Mouse (Mus musculus) liver, embryonic 14.5 days (tissue): Measurements from ENCODE around the gene Bmi1. TPM values are rescaled to one million over a fixed set of nuclear protein-coding genes. Genes with fewer than 3 reads are reported as not detected.

Source experiments
- ATAC-seq: fragments of 200-750 bp; cut with Nextera tagmentation; 2 replicates; pipeline ENCODE4 v1.8.0; 2017; ENCODE audit warnings: moderate number of reproducible peaks, mild to moderate bottlenecking, moderate library complexity; ENCODE audit not compliant: insufficient read depth
- DNase-seq, 3 experiments: peaks; one replicate each; pipeline ENCODE4 v3.0.0-alpha.2; 2012 to 2013; ENCODE audit warnings: low read depth in 3 of 3, low spot score in 3 of 3
- H3K27ac ChIP-seq: fragments of 300-500 bp; sonication (generic); 2 replicates; pipeline ENCODE4 v1.5.1; 2014; ENCODE audit warnings: moderate library complexity, mild to moderate bottlenecking, control low read depth, inconsistent platforms
- H3K27me3 ChIP-seq: fragments of 300-500 bp; sonication (generic); 2 replicates; pipeline ENCODE4 v1.6.1; 2014; ENCODE audit warnings: mild to moderate bottlenecking, low read length, moderate library complexity; ENCODE audit not compliant: control insufficient read depth, insufficient read depth
- H3K36me3 ChIP-seq: fragments of 300-500 bp; sonication (generic); replicated peaks from 2 replicates; pipeline ENCODE4 v1.6.1; 2014; ENCODE audit warnings: low read depth; ENCODE audit not compliant: control insufficient read depth, insufficient read depth
- H3K4me1 ChIP-seq, 2 experiments: fragments of 200-500 bp in 1 of 2; fragments of 300-500 bp in 1 of 2; sonication (generic) in 1 of 2; replicated peaks; 2 replicates each; pipeline ENCODE4 v1.6.1; 2012 to 2014; ENCODE audit warnings: antibody characterized with exemption in 1 of 2, inconsistent platforms in 1 of 2, low read length in 1 of 2; ENCODE audit not compliant: control insufficient read depth in 2 of 2, insufficient read depth in 2 of 2
- H3K4me2 ChIP-seq: fragments of 300-500 bp; sonication (generic); 2 replicates; pipeline ENCODE4 v1.6.1; 2014; ENCODE audit warnings: low read depth, mild to moderate bottlenecking, control low read depth, moderate library complexity
- H3K4me3 ChIP-seq, 2 experiments: fragments of 200-500 bp in 1 of 2; fragments of 300-500 bp in 1 of 2; sonication (generic) in 1 of 2; 2 replicates each; pipeline ENCODE4 v1.5.1; 2012 to 2014; ENCODE audit warnings: low read depth in 2 of 2, low read length in 2 of 2, mild to moderate bottlenecking in 2 of 2, control low read depth in 1 of 2, inconsistent platforms in 1 of 2, moderate library complexity in 1 of 2; ENCODE audit not compliant: insufficient read depth in 1 of 2
- H3K9ac ChIP-seq: fragments of 300-500 bp; sonication (generic); replicated peaks from 2 replicates; pipeline ENCODE4 v1.6.1; 2014; ENCODE audit warnings: mild to moderate bottlenecking, control low read depth, moderate library complexity
- H3K9me3 ChIP-seq: fragments of 300-500 bp; sonication (generic); 2 replicates; pipeline ENCODE4 v1.6.1; 2016; ENCODE audit warnings: low read length, mixed read lengths; ENCODE audit not compliant: control insufficient read depth
- CTCF ChIP-seq: IDR thresholded peaks from 2 replicates; pipeline ENCODE4 v1.5.1; 2016; ENCODE audit warnings: antibody characterized with exemption, low read depth, control low read depth
- EP300 ChIP-seq: IDR thresholded peaks from 2 replicates; pipeline ENCODE4 v1.6.1; 2016; ENCODE audit warnings: antibody characterized with exemption, low read depth
- WGBS: fragments of 180-500 bp; shearing (Covaris S2); extraction: QIAGEN DNeasy Blood & Tissue Kit; methylation state at CpG from one replicate; pipeline ENCODE4 v1.1.7; 2014; ENCODE audit not compliant: insufficient replicate concordance; 5-methylcytosine and 5-hydroxymethylcytosine counted together
- polyA plus RNA-seq, 2 experiments: library from polyadenylated mRNA; depleted of rRNA in 1 of 2; stranded (reverse) in 1 of 2; unstranded in 1 of 2; fragments of >200 nt; fragmentation: Nextera tagmentation in 1 of 2; extraction: Ambion mirVana in 1 of 2; gene quantifications; 2 replicates each; pipeline versions ENCODE4 v1.2.1 to v1.2.3; 2012 to 2014

The Bmi1 gene
- polyA plus RNA-seq, 2 experiments = 5.8 TPM

- H3K27ac ChIP-seq = no peak overlapping the region
- no peak overlapping the region for H3K4me3 ChIP-seq
- H3K9ac ChIP-seq = no peak overlapping the region
- no peak overlapping the region for H3K4me2 ChIP-seq
- H3K27me3 ChIP-seq = peaks cover 58% of the 10 kb centered on the region
- no peaks in the 10 kb centered on the region for H3K36me3 ChIP-seq
- H3K9me3 ChIP-seq = no peaks in the 10 kb centered on the region
- ATAC-seq = no peak
- TF ChIP-seq EP300 = no peak
- peaks cover 0 to 3% of the 10 kb centered on the region in 2 experiments; a peak in 1 of 4 replicates for H3K4me1 ChIP-seq
- DNase-seq = no peak
- 47% methylated on average over 2 of the region's 2 CpGs for WGBS
Observed at GRCm38 (mm10) chr2:18679701-18680100, 2.9 kb downstream of the Bmi1 start.

GRCm38 (mm10) chr2:18680501-18680900, 3.7 kb downstream of the Bmi1 start:
- ATAC-seq = no peak
- WGBS = 2% methylated on average over 4 of the region's 4 CpGs
- DNase-seq = no peak

GRCm38 (mm10) chr2:18680961-18681360, 4.1 kb downstream of the Bmi1 start:
- DNase-seq (no peak), ATAC-seq (no peak)
- TF ChIP-seq CTCF (no peak), EP300 (no peak)
- Histone ChIP-seq H3K9ac (no peak overlapping the region), H3K9me3 (no peaks in the 10 kb centered on the region), H3K36me3 (no peaks in the 10 kb centered on the region), H3K4me2 (peak overlapping the region; percentile 56), H3K4me3 (peak overlapping the region; percentile 5 to 35), H3K27me3 (peaks cover 53% of the 10 kb centered on the region), H3K4me1 (no peaks in the 10 kb centered on the region), H3K27ac (no peak overlapping the region)
- WGBS = 6% methylated on average over 19 of the region's 29 CpGs

More at GRCm38 (mm10) chr2:18680501-18680900, 3.7 kb downstream of the Bmi1 start:
- Histone ChIP-seq H3K27me3 (peaks cover 57% of the 10 kb centered on the region), H3K4me3 (peak overlapping the region in 1 of 2 experiments; percentile 35; a peak in 2 of 4 replicates), H3K9me3 (no peaks in the 10 kb centered on the region), H3K9ac (no peak overlapping the region), H3K36me3 (no peaks in the 10 kb centered on the region), H3K4me1 (peaks cover 0 to 3% of the 10 kb centered on the region in 2 experiments; a peak in 1 of 4 replicates), H3K27ac (no peak overlapping the region), H3K4me2 (peak overlapping the region; percentile 56)
- TF ChIP-seq CTCF = no peak
- TF ChIP-seq EP300 = no peak

DNA sequence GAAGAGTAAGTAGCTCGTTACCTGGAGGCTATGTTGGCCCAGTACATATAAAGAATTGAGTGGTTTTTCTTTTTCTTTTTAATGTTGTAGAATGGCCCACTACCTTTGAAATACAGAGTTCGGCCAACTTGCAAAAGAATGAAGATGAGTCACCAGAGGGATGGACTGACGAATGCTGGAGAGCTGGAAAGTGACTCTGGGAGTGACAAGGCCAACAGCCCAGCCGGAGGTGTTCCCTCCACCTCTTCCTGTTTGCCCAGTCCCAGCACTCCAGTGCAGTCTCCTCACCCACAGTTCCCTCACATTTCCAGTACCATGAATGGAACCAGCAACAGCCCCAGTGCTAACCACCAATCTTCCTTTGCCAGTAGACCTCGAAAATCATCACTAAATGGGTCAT, 7.2 kb downstream of the Bmi1 start:
- H3K4me3 ChIP-seq = no peak overlapping the region
- no peak overlapping the region for H3K4me2 ChIP-seq
- ATAC-seq (no peak), DNase-seq (no peak)
- H3K27ac ChIP-seq = no peak overlapping the region
- WGBS = 64% methylated on average over 5 of the region's 5 CpGs
- H3K9me3 ChIP-seq = no peaks in the 10 kb centered on the region
- peaks cover 52% of the 10 kb centered on the region for H3K27me3 ChIP-seq
- TF ChIP-seq CTCF (no peak), EP300 (no peak)
- no peak overlapping the region for H3K9ac ChIP-seq
- H3K4me1 ChIP-seq = peaks cover 0 to 3% of the 10 kb centered on the region in 2 experiments; a peak in 1 of 4 replicates
- no peaks in the 10 kb centered on the region for H3K36me3 ChIP-seq

- Histone ChIP-seq H3K4me2 (no peak overlapping the region), H3K4me1 (peaks cover 0 to 4% of the 10 kb centered on the region in 2 experiments; a peak in 1 of 4 replicates), H3K27ac (no peak overlapping the region), H3K4me3 (no peak overlapping the region), H3K9ac (no peak overlapping the region), H3K9me3 (no peaks in the 10 kb centered on the region), H3K27me3 (peaks cover 52% of the 10 kb centered on the region), H3K36me3 (no peaks in the 10 kb centered on the region)
- ATAC-seq (no peak), DNase-seq (no peak)
- TF ChIP-seq EP300 (no peak), CTCF (no peak)
- 39% methylated on average over 6 of the region's 6 CpGs for WGBS
Observed at GRCm38 (mm10) chr2:18686386-18686785, 9.6 kb downstream of the Bmi1 start.
